Mouse (Mus musculus) hindbrain, embryonic 15.5 days (tissue): ENCODE results near the gene Mrpl39. TPM values are rescaled to one million over a fixed set of nuclear protein-coding genes. Genes with fewer than 3 reads are reported as not detected.

ENCODE experiments used
- ATAC-seq: fragments of 200-750 bp; cut with Nextera tagmentation; 2 replicates; pipeline ENCODE4 v1.8.0; 2017; ENCODE audit warnings: low read depth, moderate number of reproducible peaks, moderate TSS enrichment; ENCODE audit not compliant: low FRiP score
- H3K27ac ChIP-seq: fragments of 300-500 bp; sonication (generic); replicated peaks from 2 replicates; pipeline ENCODE4 v1.5.1; 2015; ENCODE audit warnings: mild to moderate bottlenecking, inconsistent platforms
- H3K27me3 ChIP-seq: fragments of 300-500 bp; sonication (generic); 2 replicates; pipeline ENCODE4 v1.6.1; 2015; ENCODE audit warnings: control low read depth, inconsistent platforms
- H3K36me3 ChIP-seq: fragments of 300-500 bp; sonication (generic); 2 replicates; pipeline ENCODE4 v1.6.1; 2015; ENCODE audit warnings: control low read depth, inconsistent platforms
- H3K4me1 ChIP-seq: fragments of 300-500 bp; sonication (generic); replicated peaks from 2 replicates; pipeline ENCODE4 v1.6.1; 2015; ENCODE audit warnings: control low read depth, inconsistent platforms
- H3K4me2 ChIP-seq: fragments of 300-500 bp; sonication (generic); 2 replicates; pipeline ENCODE4 v1.6.1; 2015; ENCODE audit warnings: moderate library complexity, mild to moderate bottlenecking, inconsistent platforms
- H3K4me3 ChIP-seq: fragments of 300-500 bp; sonication (generic); 2 replicates; pipeline ENCODE4 v1.5.1; 2015; ENCODE audit warnings: mild to moderate bottlenecking, inconsistent platforms
- H3K9ac ChIP-seq: fragments of 300-500 bp; sonication (generic); 2 replicates; pipeline ENCODE4 v1.6.1; 2015; ENCODE audit warnings: inconsistent platforms
- H3K9me3 ChIP-seq: fragments of 300-500 bp; sonication (generic); 2 replicates; pipeline ENCODE4 v1.6.1; 2016; ENCODE audit warnings: control low read depth, inconsistent platforms
- WGBS: fragments of 180-500 bp; shearing (Covaris S2); methylation state at CpG from one replicate; pipeline ENCODE4 v1.1.7; 2015; 5-methylcytosine and 5-hydroxymethylcytosine counted together
- polyA plus RNA-seq: library from polyadenylated mRNA; unstranded; fragments of >200 nt; fragmentation: Nextera tagmentation; extraction: Ambion mirVana; gene quantifications from 2 replicates; pipeline ENCODE4 v1.2.1, GENCODE M21; 2015

The Mrpl39 gene
- polyA plus RNA-seq, result 35.6 and 37.9 TPM in 2 replicates

- peak; percentile 99 for ATAC-seq
- Histone ChIP-seq H3K4me1 (peaks cover 16% of the 10 kb centered on the region), H3K9ac (peak within 1 kb of the TSS; percentile 67), H3K36me3 (peaks cover 9% of the 10 kb centered on the region; the same call in 1 of the 2 replicates), H3K4me2 (peak within 1 kb of the TSS; percentile 75), H3K27me3 (no peaks in the 10 kb centered on the region), H3K4me3 (peak within 1 kb of the TSS; percentile 83), H3K9me3 (no peaks in the 10 kb centered on the region), H3K27ac (peak within 1 kb of the TSS; percentile 72)
- WGBS, result 1% methylated on average over 60 of the region's 66 CpGs
Measured at GRCm38 (mm10) chr16:84735166-84736105, at the start of gene Mrpl39. Gene Mrpl39, minus strand, starts transcription at chr16:84735742.

GRCm38 (mm10) chr16:84784966-84785365 is 49.4 kb upstream of the Mrpl39 start:
- H3K27me3 ChIP-seq, result no peaks in the 10 kb centered on the region
- WGBS, result 29% methylated on average over 7 of the region's 7 CpGs
- H3K4me1 ChIP-seq, result 0 out of 2 replicates have a peak, but pooled peaks cover 5% of the 10 kb centered on the region
- H3K4me3 ChIP-seq, result no peak overlapping the region
- no peak overlapping the region for H3K27ac ChIP-seq
- no peak overlapping the region for H3K4me2 ChIP-seq
- ATAC-seq, result no peak
- no peak overlapping the region for H3K9ac ChIP-seq
- no peaks in the 10 kb centered on the region for H3K9me3 ChIP-seq
- H3K36me3 ChIP-seq, result no peaks in the 10 kb centered on the region

- Histone ChIP-seq H3K4me1 (0 out of 2 replicates have a peak, but pooled peaks cover 5% of the 10 kb centered on the region), H3K27me3 (no peaks in the 10 kb centered on the region), H3K27ac (no peak overlapping the region), H3K9ac (no peak overlapping the region), H3K36me3 (no peaks in the 10 kb centered on the region), H3K4me2 (no peak overlapping the region), H3K4me3 (no peak overlapping the region), H3K9me3 (no peaks in the 10 kb centered on the region)
- no peak for ATAC-seq
- WGBS, result 58% methylated on average over 2 of the region's 2 CpGs
Measured at GRCm38 (mm10) chr16:84783279-84783678, 47.7 kb upstream of the Mrpl39 start.

DNA sequence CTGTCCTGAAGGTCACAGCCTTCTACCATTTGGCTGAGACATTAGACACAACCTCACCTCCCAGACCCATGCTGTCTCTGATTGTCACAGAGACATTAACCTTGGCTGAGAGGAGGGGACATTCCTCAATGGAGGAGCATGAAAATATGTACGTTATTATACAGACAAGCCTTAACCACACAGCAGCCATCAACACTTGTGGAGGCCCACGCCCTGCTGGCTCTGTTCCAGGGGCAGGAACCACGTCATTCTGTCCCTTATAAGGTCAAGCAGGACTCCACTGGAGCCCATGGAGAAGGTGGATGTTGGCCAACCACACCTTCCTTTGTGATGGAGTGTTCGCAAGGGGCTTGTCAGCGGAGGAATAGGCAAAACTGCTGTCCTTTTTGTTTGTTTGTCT is 44.2 kb upstream of the Mrpl39 start:
- WGBS, result 87% methylated on average over 5 of the region's 5 CpGs
- Histone ChIP-seq H3K4me1 (peaks cover 17% of the 10 kb centered on the region), H3K4me2 (no peak overlapping the region), H3K9ac (no peak overlapping the region), H3K9me3 (no peaks in the 10 kb centered on the region), H3K27ac (no peak overlapping the region), H3K27me3 (no peaks in the 10 kb centered on the region), H3K4me3 (no peak overlapping the region), H3K36me3 (no peaks in the 10 kb centered on the region)
- ATAC-seq, result no peak

DNA sequence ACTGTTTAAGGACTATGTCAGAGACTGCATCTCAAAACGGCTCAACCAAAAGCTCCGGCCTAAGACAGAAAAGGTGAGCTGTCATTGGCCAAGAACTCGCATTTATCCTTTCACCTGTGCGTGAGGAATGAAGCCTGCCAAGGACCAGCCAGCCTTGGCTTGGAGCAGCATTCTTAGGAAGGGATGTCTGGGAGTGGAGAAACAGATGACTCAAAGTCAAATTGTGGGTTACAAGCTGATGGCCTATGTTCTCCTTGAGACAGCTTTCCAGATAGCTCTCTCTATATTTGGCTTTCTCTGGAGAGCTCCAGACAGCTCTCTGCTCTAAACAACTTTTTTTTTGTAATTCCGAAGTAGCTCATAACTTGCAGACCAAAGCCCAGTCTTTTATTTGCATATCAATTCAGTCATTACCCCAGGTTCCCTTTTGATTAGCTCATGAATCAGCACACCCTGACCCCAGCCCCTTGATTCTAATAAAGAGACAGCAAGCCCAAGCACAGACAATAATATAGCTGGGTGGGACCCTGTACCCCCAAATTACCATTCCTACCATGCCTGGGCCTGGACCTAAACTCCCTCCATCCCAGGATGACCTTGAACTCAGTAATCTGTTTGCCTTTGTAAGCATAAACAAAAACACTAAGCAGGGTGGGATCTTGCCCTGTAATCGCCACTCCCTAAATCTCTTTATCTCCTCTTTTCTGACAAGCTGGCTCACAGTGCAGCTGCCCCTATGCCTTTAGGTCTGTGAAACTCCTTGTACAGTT is 43.5 kb upstream of the Mrpl39 start:
- Histone ChIP-seq H3K27me3 (no peaks in the 10 kb centered on the region), H3K27ac (no peak overlapping the region), H3K36me3 (no peaks in the 10 kb centered on the region), H3K9ac (no peak overlapping the region), H3K9me3 (no peaks in the 10 kb centered on the region), H3K4me1 (peaks cover 17% of the 10 kb centered on the region), H3K4me2 (no peak overlapping the region), H3K4me3 (no peak overlapping the region)
- ATAC-seq, result no peak
- WGBS, result 86% methylated on average over 6 of the region's 6 CpGs

GRCm38 (mm10) chr16:84778431-84778830 is 42.9 kb upstream of the Mrpl39 start:
- peaks cover 20% of the 10 kb centered on the region for H3K4me1 ChIP-seq
- H3K4me2 ChIP-seq, result no peak overlapping the region
- H3K27ac ChIP-seq, result no peak overlapping the region
- no peaks in the 10 kb centered on the region for H3K27me3 ChIP-seq
- 89% methylated on average over 6 of the region's 6 CpGs for WGBS
- no peaks in the 10 kb centered on the region for H3K36me3 ChIP-seq
- no peak overlapping the region for H3K9ac ChIP-seq
- no peaks in the 10 kb centered on the region for H3K9me3 ChIP-seq
- no peak for ATAC-seq
- H3K4me3 ChIP-seq, result no peak overlapping the region

GRCm38 (mm10) chr16:84776089-84776784 is 40.7 kb upstream of the Mrpl39 start:
- peaks cover 24% of the 10 kb centered on the region for H3K4me1 ChIP-seq
- H3K9ac ChIP-seq, result no peak overlapping the region
- no peak for ATAC-seq

GRCm38 (mm10) chr16:84775356-84775755 is 39.8 kb upstream of the Mrpl39 start:
- no peaks in the 10 kb centered on the region for H3K9me3 ChIP-seq
- ATAC-seq, result no peak

More at GRCm38 (mm10) chr16:84776089-84776784, 40.7 kb upstream of the Mrpl39 start:
- H3K4me2 ChIP-seq, result peak overlapping the region; percentile 99
- H3K4me3 ChIP-seq, result peak overlapping the region; percentile 87
- no peaks in the 10 kb centered on the region for H3K36me3 ChIP-seq
- no peak overlapping the region for H3K27ac ChIP-seq
- WGBS, result 45% methylated on average over 7 of the region's 7 CpGs
- no peaks in the 10 kb centered on the region for H3K9me3 ChIP-seq
- H3K27me3 ChIP-seq, result no peaks in the 10 kb centered on the region

GRCm38 (mm10) chr16:84774761-84775231 is 39.3 kb upstream of the Mrpl39 start:
- no peaks in the 10 kb centered on the region for H3K36me3 ChIP-seq
- WGBS, result under 1% methylated on average over 23 of the region's 23 CpGs

More at GRCm38 (mm10) chr16:84775356-84775755, 39.8 kb upstream of the Mrpl39 start:
- WGBS, result 15% methylated on average over 11 of the region's 11 CpGs
- Histone ChIP-seq H3K36me3 (no peaks in the 10 kb centered on the region), H3K27ac (peak overlapping the region; percentile 87), H3K4me1 (peaks cover 24% of the 10 kb centered on the region), H3K4me3 (peak overlapping the region; percentile 87), H3K27me3 (no peaks in the 10 kb centered on the region), H3K9ac (peak overlapping the region; percentile 68), H3K4me2 (peak overlapping the region; percentile 99)

DNA sequence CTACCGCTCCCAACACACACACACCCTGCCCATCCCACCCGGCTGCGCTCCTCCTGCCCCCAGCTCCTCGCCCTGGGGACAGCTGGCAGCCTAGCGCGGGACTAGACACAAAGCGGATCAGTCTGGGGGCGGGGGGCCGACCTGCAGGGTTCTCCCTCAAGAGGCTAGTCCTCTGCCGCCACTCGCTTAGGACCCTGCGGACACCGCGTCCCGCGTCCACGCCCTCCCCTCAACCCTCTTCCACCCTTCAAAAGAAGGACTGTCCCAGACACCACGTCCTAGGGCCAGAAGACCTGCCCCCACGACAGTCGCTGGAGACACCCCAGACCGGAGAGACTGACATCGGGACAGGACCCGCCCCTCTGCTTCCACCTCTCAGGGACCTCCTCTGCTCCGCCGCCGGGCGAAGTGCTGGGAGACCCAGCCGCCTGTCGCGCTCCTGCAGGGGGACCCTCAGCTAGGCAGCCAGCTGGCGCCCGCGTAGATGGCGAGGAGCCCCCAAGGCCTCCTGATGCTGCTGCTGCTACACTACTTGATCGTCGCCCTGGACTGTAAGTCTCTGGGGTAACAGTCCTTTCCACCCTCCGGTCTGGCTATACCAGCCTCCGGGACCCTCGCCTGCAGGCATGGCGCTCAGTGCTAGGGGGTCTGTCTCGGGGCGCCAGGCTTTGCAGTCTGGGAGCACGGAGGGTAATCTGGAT is 38.6 kb upstream of the Mrpl39 start, which contains the start of gene Jam2:
TSS of gene Jam2 (plus strand) at position 121 of the 701 bp plus-strand sequence.
- WGBS, result 0% methylated on average over 43 of the region's 43 CpGs
- Histone ChIP-seq H3K4me2 (peak within 1 kb of the TSS; percentile 99), H3K9me3 (no peaks in the 10 kb centered on the region), H3K27me3 (no peaks in the 10 kb centered on the region), H3K4me1 (peaks cover 24% of the 10 kb centered on the region), H3K9ac (peak within 1 kb of the TSS; percentile 68), H3K4me3 (peak within 1 kb of the TSS; percentile 87), H3K36me3 (no peaks in the 10 kb centered on the region), H3K27ac (peak within 1 kb of the TSS; percentile 87)
- ATAC-seq, result peak; percentile 88

More at GRCm38 (mm10) chr16:84774761-84775231, 39.3 kb upstream of the Mrpl39 start:
- peak; percentile 58 for ATAC-seq
- peak overlapping the region; percentile 87 for H3K27ac ChIP-seq
- H3K4me1 ChIP-seq, result peaks cover 24% of the 10 kb centered on the region
- H3K27me3 ChIP-seq, result no peaks in the 10 kb centered on the region
- H3K9ac ChIP-seq, result peak overlapping the region; percentile 68
- no peaks in the 10 kb centered on the region for H3K9me3 ChIP-seq
- peak overlapping the region; percentile 99 for H3K4me2 ChIP-seq
- peak overlapping the region; percentile 87 for H3K4me3 ChIP-seq
